Mouse (Mus musculus) heart, postnatal 0 days (tissue): ENCODE measurements around the gene Fnbp1. TPM values are rescaled to one million over a fixed set of nuclear protein-coding genes. Genes with fewer than 3 reads are reported as not detected.

Source experiments
- ATAC-seq: fragments of 200-750 bp; cut with Nextera tagmentation; 2 replicates; pipeline ENCODE4 v1.8.0; 2017; ENCODE audit warnings: low read depth, moderate number of reproducible peaks, moderate library complexity; ENCODE audit not compliant: insufficient read depth
- DNase-seq: peaks from one replicate; pipeline ENCODE4 v3.0.0-alpha.2; 2016; ENCODE audit warnings: low spot score
- H3K27ac ChIP-seq: fragments of 300-500 bp; sonication (generic); 2 replicates; pipeline ENCODE4 v1.5.1; 2014; ENCODE audit warnings: low read depth, mild to moderate bottlenecking
- H3K27me3 ChIP-seq: fragments of 300-500 bp; sonication (generic); 2 replicates; pipeline ENCODE4 v1.6.1; 2014; ENCODE audit warnings: low read length, mixed read lengths; ENCODE audit not compliant: control insufficient read depth, insufficient read depth
- H3K36me3 ChIP-seq: fragments of 300-500 bp; sonication (generic); replicated peaks from 2 replicates; pipeline ENCODE4 v1.6.1; 2014; ENCODE audit warnings: low read length, mixed read lengths; ENCODE audit not compliant: control insufficient read depth, insufficient read depth
- H3K4me1 ChIP-seq: fragments of 300-500 bp; sonication (generic); 2 replicates; pipeline ENCODE4 v1.6.1; 2014; ENCODE audit warnings: antibody characterized with exemption; ENCODE audit not compliant: control insufficient read depth, insufficient read depth
- H3K4me2 ChIP-seq: fragments of 300-500 bp; sonication (generic); 2 replicates; pipeline ENCODE4 v1.6.1; 2014; ENCODE audit warnings: low read depth, mild to moderate bottlenecking, low read length, moderate library complexity
- H3K4me3 ChIP-seq: fragments of 300-500 bp; sonication (generic); 2 replicates; pipeline ENCODE4 v1.5.1; 2014; ENCODE audit warnings: low read depth, low read length
- H3K9ac ChIP-seq: fragments of 300-500 bp; sonication (generic); replicated peaks from 2 replicates; pipeline ENCODE4 v1.6.1; 2014; ENCODE audit warnings: low read depth, low read length, mixed read lengths
- H3K9me3 ChIP-seq: fragments of 300-500 bp; sonication (generic); replicated peaks from 2 replicates; pipeline ENCODE4 v1.6.1; 2016; ENCODE audit warnings: low read length; ENCODE audit not compliant: control insufficient read depth
- CTCF ChIP-seq: IDR thresholded peaks from 2 replicates; pipeline ENCODE4 v1.5.1; 2016; ENCODE audit warnings: antibody characterized with exemption, control low read depth, low read depth
- EP300 ChIP-seq: IDR thresholded peaks from 2 replicates; pipeline ENCODE4 v1.6.1; 2016; ENCODE audit warnings: antibody characterized with exemption, low read depth
- WGBS: fragments of 180-500 bp; shearing (Covaris S2); extraction: QIAGEN DNeasy Blood & Tissue Kit; methylation state at CpG from one replicate; pipeline ENCODE4 v1.1.7; 2014; 5-methylcytosine and 5-hydroxymethylcytosine counted together
- polyA plus RNA-seq: library from polyadenylated mRNA; unstranded; fragments of >200 nt; fragmentation: Nextera tagmentation; extraction: Ambion mirVana; gene quantifications from 2 replicates; pipeline ENCODE4 v1.2.1, GENCODE M21; 2015
- total RNA-seq: library from RNA; depleted of rRNA; stranded (reverse); fragments of >200 nt; gene quantifications from 2 replicates; pipeline ENCODE4 v1.2.3, GENCODE M21; 2014; ENCODE audit warnings: low replicate concordance

Gene Fnbp1
- total and polyA plus RNA-seq, 2 experiments from 2014 or later = 6.4 to 11.4 TPM

DNA sequence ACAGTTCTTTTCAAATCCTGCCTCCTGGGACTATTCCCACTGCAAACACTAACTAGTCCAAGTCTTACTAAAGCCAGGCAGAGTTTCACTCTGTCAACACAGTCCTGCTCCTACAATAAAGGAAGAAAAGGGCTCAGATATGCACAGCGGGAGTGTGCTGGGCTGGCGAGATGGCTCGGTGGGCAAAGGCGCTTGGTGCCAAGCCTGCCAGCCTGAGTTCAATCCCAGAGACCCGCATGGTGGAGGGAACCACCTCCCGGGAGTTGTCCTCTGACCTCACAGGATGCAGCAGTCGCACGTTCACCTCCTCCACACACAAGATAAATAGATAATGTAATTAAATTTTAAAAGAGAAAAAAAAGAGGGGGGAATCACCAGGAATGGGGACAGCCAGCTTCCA lies 38.5 kb downstream of the Fnbp1 start:
- Histone ChIP-seq H3K27ac (no peak overlapping the region), H3K9me3 (no peaks in the 10 kb centered on the region), H3K4me2 (no peak overlapping the region), H3K27me3 (no peaks in the 10 kb centered on the region), H3K4me3 (no peak overlapping the region), H3K36me3 (0 out of 2 replicates have a peak, but pooled peaks cover 5% of the 10 kb centered on the region), H3K9ac (no peak overlapping the region), H3K4me1 (peaks cover 20% of the 10 kb centered on the region)
- TF ChIP-seq EP300 (no peak), CTCF (no peak)
- DNase-seq (no peak), ATAC-seq (no peak)
- 67% methylated on average over 8 of the region's 8 CpGs for WGBS

GRCm38 (mm10) chr2:31101285-31101684 lies 40.5 kb downstream of the Fnbp1 start:
- ATAC-seq (no peak), DNase-seq (no peak)
- H3K4me2 ChIP-seq = no peak overlapping the region
- TF ChIP-seq CTCF (no peak), EP300 (no peak)
- WGBS = 47% methylated on average over 3 of the region's 3 CpGs
- H3K27me3 ChIP-seq = no peaks in the 10 kb centered on the region
- H3K4me1 ChIP-seq = 0 out of 2 replicates have a peak, but pooled peaks cover 1% of the 10 kb centered on the region
- H3K36me3 ChIP-seq = peaks cover 6% of the 10 kb centered on the region; the same call in 1 of the 2 replicates
- H3K9ac ChIP-seq = no peak overlapping the region
- H3K27ac ChIP-seq = peak overlapping the region; percentile 20; the same call in 1 of the 2 replicates
- H3K4me3 ChIP-seq = no peak overlapping the region
- no peaks in the 10 kb centered on the region for H3K9me3 ChIP-seq

GRCm38 (mm10) chr2:31099079-31099478 lies 42.7 kb downstream of the Fnbp1 start:
- no peak for TF ChIP-seq EP300
- no peak for TF ChIP-seq CTCF
- no peak overlapping the region for H3K9ac ChIP-seq
- 62% methylated on average over 8 of the region's 8 CpGs for WGBS
- H3K4me3 ChIP-seq = no peak overlapping the region
- no peaks in the 10 kb centered on the region for H3K4me1 ChIP-seq
- H3K4me2 ChIP-seq = no peak overlapping the region
- H3K9me3 ChIP-seq = no peaks in the 10 kb centered on the region
- no peaks in the 10 kb centered on the region for H3K27me3 ChIP-seq
- H3K36me3 ChIP-seq = peaks cover 13% of the 10 kb centered on the region
- ATAC-seq (no peak), DNase-seq (no peak)
- H3K27ac ChIP-seq = no peak overlapping the region

DNA sequence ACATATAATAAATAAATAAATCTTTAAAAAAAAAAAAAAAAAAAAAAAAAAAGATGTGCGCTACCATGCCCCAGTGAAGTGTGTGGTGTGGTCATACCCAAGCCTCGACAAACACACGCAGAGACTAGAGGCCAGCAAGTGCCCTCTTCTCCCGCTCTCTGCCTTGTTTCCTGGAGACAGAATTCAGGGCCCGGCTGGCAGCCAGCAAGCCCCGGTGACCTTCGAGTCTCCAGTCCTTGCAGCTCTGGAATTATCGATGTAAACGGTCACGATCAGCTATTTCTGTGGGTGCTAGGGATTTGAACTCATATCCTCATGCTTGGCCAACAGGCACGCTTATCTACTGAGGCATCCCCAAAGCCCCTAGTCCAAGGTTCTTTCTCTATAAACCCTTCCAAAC lies 43.2 kb downstream of the Fnbp1 start:
- Histone ChIP-seq H3K4me3 (no peak overlapping the region), H3K4me2 (no peak overlapping the region), H3K4me1 (no peaks in the 10 kb centered on the region), H3K9me3 (no peaks in the 10 kb centered on the region), H3K27ac (no peak overlapping the region), H3K27me3 (no peaks in the 10 kb centered on the region), H3K9ac (no peak overlapping the region), H3K36me3 (peaks cover 17% of the 10 kb centered on the region)
- no peak for DNase-seq
- ATAC-seq = no peak
- TF ChIP-seq CTCF (no peak), EP300 (no peak)
- 91% methylated on average over 11 of the region's 11 CpGs for WGBS

- H3K9ac ChIP-seq = no peak overlapping the region
- DNase-seq (no peak), ATAC-seq (no peak)
- H3K36me3 ChIP-seq = peaks cover 12% of the 10 kb centered on the region
- TF ChIP-seq EP300 (no peak), CTCF (no peak)
- no peaks in the 10 kb centered on the region for H3K9me3 ChIP-seq
- H3K4me1 ChIP-seq = no peaks in the 10 kb centered on the region
- no peak overlapping the region for H3K4me2 ChIP-seq
- 72% methylated on average over 2 of the region's 2 CpGs for WGBS
- no peaks in the 10 kb centered on the region for H3K27me3 ChIP-seq
- no peak overlapping the region for H3K4me3 ChIP-seq
- no peak overlapping the region for H3K27ac ChIP-seq
Measured at GRCm38 (mm10) chr2:31097276-31097675, 44.5 kb downstream of the Fnbp1 start.

DNA sequence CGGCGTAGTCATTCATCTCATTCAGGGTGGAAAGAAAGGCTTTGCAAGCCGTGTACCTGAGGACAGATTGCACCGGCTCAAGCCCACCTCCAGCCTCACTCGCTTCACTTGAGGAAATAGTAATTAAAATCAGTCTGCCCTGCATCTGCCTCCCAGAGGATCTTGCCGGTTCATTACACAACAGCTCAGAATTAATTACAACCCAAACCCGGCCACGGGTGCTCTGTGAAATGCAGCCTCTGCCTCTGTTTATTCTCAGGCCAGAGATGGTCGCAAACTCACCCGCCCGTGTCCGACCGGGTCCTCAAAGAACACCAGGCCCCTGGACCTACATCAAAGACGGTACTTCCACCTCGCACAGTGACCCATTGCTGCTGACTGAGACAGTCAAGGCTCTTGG lies 45.7 kb downstream of the Fnbp1 start:
- DNase-seq = no peak
- no peaks in the 10 kb centered on the region for H3K4me1 ChIP-seq
- H3K4me2 ChIP-seq = no peak overlapping the region
- H3K9me3 ChIP-seq = no peaks in the 10 kb centered on the region
- no peak overlapping the region for H3K27ac ChIP-seq
- no peak for ATAC-seq
- 90% methylated on average over 15 of the region's 15 CpGs for WGBS
- H3K9ac ChIP-seq = no peak overlapping the region
- TF ChIP-seq CTCF = no peak
- no peak for TF ChIP-seq EP300
- no peaks in the 10 kb centered on the region for H3K27me3 ChIP-seq
- H3K36me3 ChIP-seq = peaks cover 12% of the 10 kb centered on the region
- no peak overlapping the region for H3K4me3 ChIP-seq
